Mouse (Mus musculus): Measurements from ENCODE around the gene Fam206a. TPM values are rescaled to one million over a fixed set of nuclear protein-coding genes. Genes with fewer than 3 reads are reported as not detected.
A peak's percentile ranks its signal among the peaks of the same experiment; 100 is the strongest.

The Fam206a gene
- 14.0 and 16.0 TPM in 2 replicates for polyA plus RNA-seq (2015; fragmentation: Nextera tagmentation; extraction: Ambion mirVana)

- ATAC-seq, result peak; percentile 96
- Histone ChIP-seq H3K9me3 (replicated peaks; ENCODE audit: control insufficient read depth, low read length, poor library complexity, severe bottlenecking) (no peaks in the 10 kb centered on the region), H3K4me1 (ENCODE audit: control insufficient read depth, insufficient read depth, low read length) (peaks cover 26% of the 10 kb centered on the region), H3K36me3 (ENCODE audit: control insufficient read depth, insufficient read depth, low read length) (peaks cover 14% of the 10 kb centered on the region), H3K27ac (ENCODE audit: low read length) (peak within 1 kb of the TSS; percentile 90), H3K4me2 (ENCODE audit: low read length) (peak within 1 kb of the TSS; percentile 80), H3K9ac (ENCODE audit: low read depth, low read length) (peak within 1 kb of the TSS; percentile 70), H3K4me3 (ENCODE audit: low read depth, low read length) (peak within 1 kb of the TSS; percentile 74), H3K27me3 (ENCODE audit: control insufficient read depth, insufficient read depth, low read depth, low read length) (no peaks in the 10 kb centered on the region)
- under 1% methylated on average over 72 of the region's 72 CpGs for WGBS
These were observed at the start of gene Fam206a, which contains the start of gene Elp1 for GRCm38 (mm10) chr4:56801907-56802668. Gene Fam206a (plus strand): TSS chr4:56802345. Gene Elp1 (minus strand): TSS chr4:56802331.

GRCm38 (mm10) chr4:56756021-56756420 is 46.1 kb upstream of the Fam206a start:
- Histone ChIP-seq H3K9ac (ENCODE audit: low read depth, low read length) (no peak overlapping the region), H3K4me1 (ENCODE audit: control insufficient read depth, insufficient read depth, low read length) (no peaks in the 10 kb centered on the region), H3K27ac (ENCODE audit: low read length) (no peak overlapping the region), H3K9me3 (replicated peaks; ENCODE audit: control insufficient read depth, low read length, poor library complexity, severe bottlenecking) (no peaks in the 10 kb centered on the region), H3K36me3 (ENCODE audit: control insufficient read depth, insufficient read depth, low read length) (peaks cover 55% of the 10 kb centered on the region), H3K4me2 (ENCODE audit: low read length) (no peak overlapping the region), H3K27me3 (ENCODE audit: control insufficient read depth, insufficient read depth, low read depth, low read length) (no peaks in the 10 kb centered on the region), H3K4me3 (ENCODE audit: low read depth, low read length) (no peak overlapping the region)
- no peak for ATAC-seq
- WGBS, result 94% methylated on average over 5 of the region's 5 CpGs

GRCm38 (mm10) chr4:56756966-56757600 is 45.1 kb upstream of the Fam206a start:
- no peaks in the 10 kb centered on the region for H3K9me3 ChIP-seq (replicated peaks; ENCODE audit: control insufficient read depth, low read length, poor library complexity, severe bottlenecking)
- WGBS, result 92% methylated on average over 10 of the region's 10 CpGs
- no peak overlapping the region for H3K4me3 ChIP-seq (ENCODE audit: low read depth, low read length)
- no peaks in the 10 kb centered on the region for H3K4me1 ChIP-seq (ENCODE audit: control insufficient read depth, insufficient read depth, low read length)
- H3K27ac ChIP-seq (ENCODE audit: low read length), result no peak overlapping the region
- H3K9ac ChIP-seq (ENCODE audit: low read depth, low read length), result no peak overlapping the region
- no peak for ATAC-seq
- H3K27me3 ChIP-seq (ENCODE audit: control insufficient read depth, insufficient read depth, low read depth, low read length), result no peaks in the 10 kb centered on the region
- no peak overlapping the region for H3K4me2 ChIP-seq (ENCODE audit: low read length)
- H3K36me3 ChIP-seq (ENCODE audit: control insufficient read depth, insufficient read depth, low read length), result peaks cover 52% of the 10 kb centered on the region

GRCm38 (mm10) chr4:56757693-56758092 is 44.5 kb upstream of the Fam206a start:
- Histone ChIP-seq H3K27me3 (ENCODE audit: control insufficient read depth, insufficient read depth, low read depth, low read length) (no peaks in the 10 kb centered on the region), H3K36me3 (ENCODE audit: control insufficient read depth, insufficient read depth, low read length) (peaks cover 52% of the 10 kb centered on the region), H3K9ac (ENCODE audit: low read depth, low read length) (no peak overlapping the region), H3K9me3 (replicated peaks; ENCODE audit: control insufficient read depth, low read length, poor library complexity, severe bottlenecking) (no peaks in the 10 kb centered on the region), H3K27ac (ENCODE audit: low read length) (no peak overlapping the region), H3K4me3 (ENCODE audit: low read depth, low read length) (no peak overlapping the region), H3K4me1 (ENCODE audit: control insufficient read depth, insufficient read depth, low read length) (no peaks in the 10 kb centered on the region), H3K4me2 (ENCODE audit: low read length) (no peak overlapping the region)
- 96% methylated on average over 1 of the region's 1 CpGs for WGBS
- ATAC-seq, result no peak

- ATAC-seq, result no peak
- H3K36me3 ChIP-seq (ENCODE audit: control insufficient read depth, insufficient read depth, low read length), result peaks cover 41% of the 10 kb centered on the region
- no peak overlapping the region for H3K4me3 ChIP-seq (ENCODE audit: low read depth, low read length)
- no peak overlapping the region for H3K9ac ChIP-seq (ENCODE audit: low read depth, low read length)
- 81% methylated on average over 3 of the region's 5 CpGs for WGBS
- no peak overlapping the region for H3K27ac ChIP-seq (ENCODE audit: low read length)
- no peak overlapping the region for H3K4me2 ChIP-seq (ENCODE audit: low read length)
- H3K4me1 ChIP-seq (ENCODE audit: control insufficient read depth, insufficient read depth, low read length), result no peaks in the 10 kb centered on the region
- no peaks in the 10 kb centered on the region for H3K27me3 ChIP-seq (ENCODE audit: control insufficient read depth, insufficient read depth, low read depth, low read length)
- H3K9me3 ChIP-seq (replicated peaks; ENCODE audit: control insufficient read depth, low read length, poor library complexity, severe bottlenecking), result no peaks in the 10 kb centered on the region
These were observed 34.3 kb upstream of the Fam206a start for GRCm38 (mm10) chr4:56767861-56768284.

GRCm38 (mm10) chr4:56768913-56769312 is 33.2 kb upstream of the Fam206a start:
- H3K4me3 ChIP-seq (ENCODE audit: low read depth, low read length), result no peak overlapping the region
- no peak for ATAC-seq
- H3K9ac ChIP-seq (ENCODE audit: low read depth, low read length), result no peak overlapping the region
- H3K27me3 ChIP-seq (ENCODE audit: control insufficient read depth, insufficient read depth, low read depth, low read length), result no peaks in the 10 kb centered on the region
- H3K4me2 ChIP-seq (ENCODE audit: low read length), result no peak overlapping the region
- no peaks in the 10 kb centered on the region for H3K9me3 ChIP-seq (replicated peaks; ENCODE audit: control insufficient read depth, low read length, poor library complexity, severe bottlenecking)
- H3K27ac ChIP-seq (ENCODE audit: low read length), result no peak overlapping the region
- 96% methylated on average over 7 of the region's 7 CpGs for WGBS
- H3K4me1 ChIP-seq (ENCODE audit: control insufficient read depth, insufficient read depth, low read length), result no peaks in the 10 kb centered on the region
- peaks cover 46% of the 10 kb centered on the region for H3K36me3 ChIP-seq (ENCODE audit: control insufficient read depth, insufficient read depth, low read length)

- Histone ChIP-seq H3K4me1 (ENCODE audit: control insufficient read depth, insufficient read depth, low read length) (no peaks in the 10 kb centered on the region), H3K27me3 (ENCODE audit: control insufficient read depth, insufficient read depth, low read depth, low read length) (no peaks in the 10 kb centered on the region), H3K36me3 (ENCODE audit: control insufficient read depth, insufficient read depth, low read length) (peaks cover 53% of the 10 kb centered on the region), H3K4me3 (ENCODE audit: low read depth, low read length) (no peak overlapping the region), H3K9me3 (replicated peaks; ENCODE audit: control insufficient read depth, low read length, poor library complexity, severe bottlenecking) (no peaks in the 10 kb centered on the region), H3K27ac (ENCODE audit: low read length) (no peak overlapping the region), H3K4me2 (ENCODE audit: low read length) (no peak overlapping the region), H3K9ac (ENCODE audit: low read depth, low read length) (no peak overlapping the region)
- 75% methylated on average over 1 of the region's 1 CpGs for WGBS
- no peak for ATAC-seq
These were observed 31.1 kb upstream of the Fam206a start for GRCm38 (mm10) chr4:56771065-56771464.

GRCm38 (mm10) chr4:56791373-56791772 is 10.8 kb upstream of the Fam206a start:
- Histone ChIP-seq H3K36me3 (ENCODE audit: control insufficient read depth, insufficient read depth, low read length) (peaks cover 54% of the 10 kb centered on the region), H3K27ac (ENCODE audit: low read length) (no peak overlapping the region), H3K27me3 (ENCODE audit: control insufficient read depth, insufficient read depth, low read depth, low read length) (no peaks in the 10 kb centered on the region), H3K4me1 (ENCODE audit: control insufficient read depth, insufficient read depth, low read length) (no peaks in the 10 kb centered on the region), H3K9ac (ENCODE audit: low read depth, low read length) (no peak overlapping the region), H3K4me3 (ENCODE audit: low read depth, low read length) (no peak overlapping the region), H3K4me2 (ENCODE audit: low read length) (no peak overlapping the region), H3K9me3 (replicated peaks; ENCODE audit: control insufficient read depth, low read length, poor library complexity, severe bottlenecking) (no peaks in the 10 kb centered on the region)
- ATAC-seq, result no peak
- 42% methylated on average over 1 of the region's 1 CpGs for WGBS

- Histone ChIP-seq H3K9me3 (replicated peaks; ENCODE audit: control insufficient read depth, low read length, poor library complexity, severe bottlenecking) (no peaks in the 10 kb centered on the region), H3K4me3 (ENCODE audit: low read depth, low read length) (peak overlapping the region; percentile 74), H3K36me3 (ENCODE audit: control insufficient read depth, insufficient read depth, low read length) (peaks cover 13% of the 10 kb centered on the region), H3K4me1 (ENCODE audit: control insufficient read depth, insufficient read depth, low read length) (peaks cover 26% of the 10 kb centered on the region), H3K9ac (ENCODE audit: low read depth, low read length) (peak overlapping the region; percentile 70), H3K27me3 (ENCODE audit: control insufficient read depth, insufficient read depth, low read depth, low read length) (no peaks in the 10 kb centered on the region), H3K27ac (ENCODE audit: low read length) (peak overlapping the region; percentile 90), H3K4me2 (ENCODE audit: low read length) (peak overlapping the region; percentile 76)
- ATAC-seq, result peak; percentile 50
- under 1% methylated on average over 25 of the region's 25 CpGs for WGBS
These were observed 565 bp downstream of the Fam206a start for GRCm38 (mm10) chr4:56802669-56803150.

All from midbrain, embryonic 16.5 days (tissue).